Mouse (Mus musculus) small intestine, adult 2 months (tissue): ENCODE measurements around the gene Rcl1.

Source experiments
- CTCF ChIP-seq: fragments of 200-500 bp; IDR thresholded peaks from 2 replicates; pipeline ENCODE4 v1.5.1; 2012; ENCODE audit warnings: low read depth, mild to moderate bottlenecking, control low read depth, inconsistent platforms, low read length, moderate library complexity, mixed read lengths; ENCODE audit not compliant: insufficient replicate concordance, insufficient read length; ENCODE audit errors: extremely low read depth
- POLR2A ChIP-seq: fragments of 200-500 bp; IDR thresholded peaks from 2 replicates; pipeline ENCODE4 v1.6.1; 2012; ENCODE audit warnings: low read depth, mild to moderate bottlenecking, control low read depth, inconsistent platforms, low read length, moderate library complexity

DNA sequence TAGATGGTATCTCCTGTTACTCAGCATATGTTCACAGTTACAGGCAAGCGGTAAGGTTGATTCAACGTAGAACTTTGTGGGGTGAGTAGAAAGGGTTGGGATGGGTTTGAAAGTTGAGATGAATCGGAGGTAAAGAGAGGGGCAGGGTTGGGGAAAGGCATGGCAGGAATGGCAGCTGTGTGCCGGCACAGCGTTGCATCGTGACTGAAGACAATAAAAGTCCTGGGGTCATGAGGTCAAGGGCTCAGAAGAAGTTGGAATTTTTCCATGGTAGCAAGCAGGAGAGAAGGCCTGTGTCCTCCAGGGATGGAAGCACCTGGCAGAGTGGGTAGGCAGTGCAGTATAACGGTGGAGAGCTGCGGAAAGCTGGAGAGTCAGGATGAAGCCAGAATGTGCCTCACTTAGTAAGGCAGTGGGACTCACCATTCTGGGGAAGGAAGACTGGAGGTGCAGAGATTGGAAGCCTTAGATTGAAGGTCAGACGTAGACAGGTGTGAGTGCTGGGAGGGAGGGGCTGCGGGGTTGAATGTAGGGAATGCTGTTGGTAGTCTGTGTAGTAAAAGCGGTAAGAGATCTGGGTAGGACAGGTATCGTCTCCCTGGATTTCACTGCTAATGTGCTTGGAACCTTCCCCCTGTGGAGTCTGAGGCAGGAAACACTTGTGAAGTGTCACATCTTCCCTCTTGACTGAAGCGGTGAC lies 23.9 kb downstream of the Rcl1 start:
- TF ChIP-seq CTCF (no peak), POLR2A (no peak)
